Mouse (Mus musculus): ENCODE results near the gene Eif3l.
"Not testable (repeated sequence)": the region's sequence is repeated elsewhere in the genome, so short reads cannot be mapped to it uniquely, and the experiment has no call there.

Gene Eif3l

GRCm38 (mm10) chr15:79074913-79075532 is at the start of gene Eif3l:
Gene Eif3l, plus strand, starts transcription at chr15:79075179.
- peak; percentile 83 for DNase-seq

- DNase-seq, result peak; percentile 53
Measured at GRCm38 (mm10) chr15:79025687-79026308, 49.2 kb upstream of the Eif3l start.

GRCm38 (mm10) chr15:79026511-79027290 is 48.3 kb upstream of the Eif3l start:
- peak; percentile 75 for DNase-seq

- peak; percentile 49 for DNase-seq
Measured at GRCm38 (mm10) chr15:79027291-79028205, 47.4 kb upstream of the Eif3l start.

- DNase-seq, result peak; percentile 91
Measured at GRCm38 (mm10) chr15:79028237-79028738, 46.7 kb upstream of the Eif3l start, which contains the start of gene H1f0. Gene H1f0, plus strand, starts transcription at chr15:79028450.

GRCm38 (mm10) chr15:79028823-79029484 is 46.0 kb upstream of the Eif3l start:
- DNase-seq, result no peak

GRCm38 (mm10) chr15:79029519-79030241 is 45.3 kb upstream of the Eif3l start:
- peak; percentile 34 for DNase-seq

GRCm38 (mm10) chr15:79030551-79031435 is 44.2 kb upstream of the Eif3l start:
- DNase-seq, result peak; percentile 98

GRCm38 (mm10) chr15:79031908-79032307 is 43.1 kb upstream of the Eif3l start:
- not testable (repeated sequence) for DNase-seq

GRCm38 (mm10) chr15:79037913-79038328 is 37.1 kb upstream of the Eif3l start:
- DNase-seq, result peak; percentile 53

GRCm38 (mm10) chr15:79038331-79038730 is 36.6 kb upstream of the Eif3l start:
- no peak for DNase-seq

GRCm38 (mm10) chr15:79038853-79039252 is 36.1 kb upstream of the Eif3l start:
- DNase-seq, result peak; percentile 90

GRCm38 (mm10) chr15:79040501-79041416 is 34.2 kb upstream of the Eif3l start:
- peak; percentile 51 for DNase-seq

- DNase-seq, result no peak
Measured at GRCm38 (mm10) chr15:79041585-79041984, 33.4 kb upstream of the Eif3l start, which contains the start of gene Galr3. Gene Galr3, plus strand, starts transcription at chr15:79041885.

- no peak for DNase-seq
Measured at GRCm38 (mm10) chr15:79042721-79043491, 32.1 kb upstream of the Eif3l start.

GRCm38 (mm10) chr15:79044837-79045236 is 30.1 kb upstream of the Eif3l start:
- no peak for DNase-seq

GRCm38 (mm10) chr15:79048186-79048585 is 26.8 kb upstream of the Eif3l start:
- no peak for DNase-seq

Measured in kidney, adult 11 months (tissue).